Mouse (Mus musculus) adrenal gland, adult 18-20 months (tissue): ENCODE results near the gene Osbpl10. TPM values are rescaled to one million over a fixed set of nuclear protein-coding genes. Genes with fewer than 3 reads are reported as not detected.
"Not testable (repeated sequence)": the region's sequence is repeated elsewhere in the genome, so short reads cannot be mapped to it uniquely, and the experiment has no call there.

Experiments
- DNase-seq, 2 experiments: peaks; one replicate each; pipeline ENCODE4 v3.0.0; 2021 to 2022; ENCODE audit warnings: low spot score in 2 of 2
- total RNA-seq, 2 experiments: library from RNA; stranded (reverse); gene quantifications; 1 replicate in 1 of 2; 2 replicates in 1 of 2; pipeline ENCODE4 v1.2.3; 2021

Osbpl10 gene
- total RNA-seq, 2 experiments from 2014 or later = 4.2 to 6.5 TPM

GRCm38 (mm10) chr9:115031046-115031445 lies 52.7 kb downstream of the Osbpl10 start:
- not testable (repeated sequence) for DNase-seq

- DNase-seq = no peak
These were observed 54.4 kb downstream of the Osbpl10 start for GRCm38 (mm10) chr9:115032786-115033185.

- no peak for DNase-seq
These were observed 55.9 kb downstream of the Osbpl10 start for GRCm38 (mm10) chr9:115034271-115034670.

- no peak for DNase-seq
These were observed 56.4 kb downstream of the Osbpl10 start for GRCm38 (mm10) chr9:115034788-115035187.

- DNase-seq = no peak
These were observed 59.8 kb downstream of the Osbpl10 start for GRCm38 (mm10) chr9:115038215-115038614.

- DNase-seq = no peak
These were observed 60.3 kb downstream of the Osbpl10 start for GRCm38 (mm10) chr9:115038686-115039085.

- DNase-seq = no peak
These were observed 60.9 kb downstream of the Osbpl10 start for GRCm38 (mm10) chr9:115039245-115039644.

- no peak for DNase-seq
These were observed 64.2 kb downstream of the Osbpl10 start for GRCm38 (mm10) chr9:115042571-115042970.

- no peak for DNase-seq
These were observed 64.8 kb downstream of the Osbpl10 start for GRCm38 (mm10) chr9:115042971-115043706.

- no peak for DNase-seq
These were observed 65.8 kb downstream of the Osbpl10 start for GRCm38 (mm10) chr9:115043881-115044770.

- DNase-seq = no peak
These were observed 66.9 kb downstream of the Osbpl10 start for GRCm38 (mm10) chr9:115045087-115045800.

GRCm38 (mm10) chr9:115046701-115047100 lies 68.3 kb downstream of the Osbpl10 start:
- DNase-seq = no peak

GRCm38 (mm10) chr9:115048340-115048739 lies 70.0 kb downstream of the Osbpl10 start:
- DNase-seq = no peak

GRCm38 (mm10) chr9:115048861-115049260 lies 70.5 kb downstream of the Osbpl10 start:
- no peak for DNase-seq

- peak in 1 of 2 experiments; percentile 13 for DNase-seq
These were observed 71.8 kb downstream of the Osbpl10 start for GRCm38 (mm10) chr9:115049981-115050720.

GRCm38 (mm10) chr9:115051976-115052375 lies 73.6 kb downstream of the Osbpl10 start:
- no peak for DNase-seq

GRCm38 (mm10) chr9:115053779-115054178 lies 75.4 kb downstream of the Osbpl10 start:
- no peak for DNase-seq

GRCm38 (mm10) chr9:115055041-115055830 lies 76.9 kb downstream of the Osbpl10 start:
- no peak for DNase-seq

GRCm38 (mm10) chr9:115058806-115059205 lies 80.4 kb downstream of the Osbpl10 start:
- no peak for DNase-seq

- no peak for DNase-seq
These were observed 86.5 kb downstream of the Osbpl10 start for GRCm38 (mm10) chr9:115064834-115065233.
